Mouse (Mus musculus) heart, embryonic 11.5 days (tissue): Measurements from ENCODE around the gene Med22. TPM values are rescaled to one million over a fixed set of nuclear protein-coding genes. Genes with fewer than 3 reads are reported as not detected.

Source experiments
- ATAC-seq: fragments of 200-750 bp; cut with Nextera tagmentation; replicated peaks from 2 replicates; pipeline ENCODE4 v1.8.0; 2017; ENCODE audit warnings: moderate library complexity; ENCODE audit not compliant: insufficient number of reproducible peaks, low FRiP score, low TSS enrichment
- H3K27ac ChIP-seq: fragments of 300-500 bp; sonication (generic); 2 replicates; pipeline ENCODE4 v1.5.1; 2014; ENCODE audit warnings: mild to moderate bottlenecking, low read depth, low read length
- H3K27me3 ChIP-seq: fragments of 300-500 bp; sonication (generic); 2 replicates; pipeline ENCODE4 v1.6.1; 2014; ENCODE audit warnings: mild to moderate bottlenecking, low read length, mixed read lengths; ENCODE audit not compliant: control insufficient read depth, insufficient read depth
- H3K36me3 ChIP-seq: fragments of 300-500 bp; sonication (generic); 2 replicates; pipeline ENCODE4 v1.6.1; 2014; ENCODE audit warnings: mild to moderate bottlenecking, low read length, moderate library complexity, mixed read lengths; ENCODE audit not compliant: control insufficient read depth, insufficient read depth
- H3K4me1 ChIP-seq: fragments of 300-500 bp; sonication (generic); 2 replicates; pipeline ENCODE4 v1.6.1; 2014; ENCODE audit warnings: low read length; ENCODE audit not compliant: control insufficient read depth, insufficient read depth
- H3K4me2 ChIP-seq: fragments of 300-500 bp; sonication (generic); 2 replicates; pipeline ENCODE4 v1.6.1; 2014; ENCODE audit warnings: mild to moderate bottlenecking, moderate library complexity
- H3K4me3 ChIP-seq: fragments of 300-500 bp; sonication (generic); 2 replicates; pipeline ENCODE4 v1.5.1; 2014; ENCODE audit warnings: low read depth, low read length
- H3K9ac ChIP-seq: fragments of 300-500 bp; sonication (generic); 2 replicates; pipeline ENCODE4 v1.6.1; 2014; ENCODE audit warnings: mild to moderate bottlenecking, low read depth, low read length, moderate library complexity
- H3K9me3 ChIP-seq: fragments of 300-500 bp; sonication (generic); replicated peaks from 2 replicates; pipeline ENCODE4 v1.6.1; 2016; ENCODE audit warnings: low read length; ENCODE audit not compliant: control insufficient read depth
- WGBS: fragments of 180-500 bp; shearing (Covaris S2); extraction: QIAGEN DNeasy Blood & Tissue Kit; methylation state at CpG from one replicate; pipeline ENCODE4 v1.1.7; 2014; ENCODE audit not compliant: insufficient replicate concordance; 5-methylcytosine and 5-hydroxymethylcytosine counted together
- polyA plus RNA-seq: library from polyadenylated mRNA; unstranded; fragments of >200 nt; fragmentation: Nextera tagmentation; extraction: Ambion mirVana; gene quantifications from 2 replicates; pipeline ENCODE4 v1.2.1, GENCODE M21; 2014

The Med22 gene
- polyA plus RNA-seq, 1 experiment from 2014 or later: 29.1 TPM

- no peaks in the 10 kb centered on the region for H3K4me1 ChIP-seq
- no peak overlapping the region for H3K4me2 ChIP-seq
- H3K9ac ChIP-seq: no peak overlapping the region
- H3K9me3 ChIP-seq: no peaks in the 10 kb centered on the region
- H3K4me3 ChIP-seq: no peak overlapping the region
- H3K27me3 ChIP-seq: no peaks in the 10 kb centered on the region
- H3K27ac ChIP-seq: no peak overlapping the region
- 65% methylated on average over 3 of the region's 3 CpGs for WGBS
- H3K36me3 ChIP-seq: no peaks in the 10 kb centered on the region; the same call in 1 of the 2 replicates
- no peak for ATAC-seq
These were observed 32.8 kb upstream of the Med22 start for GRCm38 (mm10) chr2:26943253-26943652.

GRCm38 (mm10) chr2:26941539-26941938 lies 31.1 kb upstream of the Med22 start:
- no peak overlapping the region for H3K27ac ChIP-seq
- H3K9ac ChIP-seq: no peak overlapping the region
- H3K4me1 ChIP-seq: no peaks in the 10 kb centered on the region
- H3K27me3 ChIP-seq: no peaks in the 10 kb centered on the region
- H3K4me3 ChIP-seq: no peak overlapping the region
- H3K4me2 ChIP-seq: no peak overlapping the region
- ATAC-seq: no peak
- H3K36me3 ChIP-seq: no peaks in the 10 kb centered on the region
- WGBS: 35% methylated on average over 5 of the region's 5 CpGs
- H3K9me3 ChIP-seq: no peaks in the 10 kb centered on the region

- Histone ChIP-seq H3K36me3 (no peaks in the 10 kb centered on the region), H3K27me3 (no peaks in the 10 kb centered on the region), H3K4me3 (no peak overlapping the region), H3K9ac (no peak overlapping the region), H3K4me2 (no peak overlapping the region), H3K27ac (no peak overlapping the region), H3K4me1 (peaks cover 4% of the 10 kb centered on the region; the same call in 1 of the 2 replicates), H3K9me3 (no peaks in the 10 kb centered on the region)
- WGBS: 36% methylated on average over 1 of the region's 1 CpGs
- no peak for ATAC-seq
These were observed 25.9 kb upstream of the Med22 start for GRCm38 (mm10) chr2:26936425-26936824.

- H3K4me2 ChIP-seq: no peak overlapping the region
- 81% methylated on average over 2 of the region's 2 CpGs for WGBS
- no peak overlapping the region for H3K9ac ChIP-seq
These were observed 24.8 kb upstream of the Med22 start for GRCm38 (mm10) chr2:26935286-26935685.

GRCm38 (mm10) chr2:26933304-26934055 lies 23.0 kb upstream of the Med22 start, which contains the start of the genes Surf4 and Stkld1:
Surf4 (minus strand) TSS chr2:26933928.
Stkld1 (plus strand) TSS chr2:26934047.
- H3K4me1 ChIP-seq: peaks cover 20% of the 10 kb centered on the region
- peak within 1 kb of the TSS; percentile 100 for H3K9ac ChIP-seq
- H3K36me3 ChIP-seq: peaks cover 17% of the 10 kb centered on the region
- no peaks in the 10 kb centered on the region for H3K27me3 ChIP-seq
- peak within 1 kb of the TSS; percentile 81 for H3K4me2 ChIP-seq
- peak within 1 kb of the TSS; percentile 88 for H3K27ac ChIP-seq
- no peaks in the 10 kb centered on the region for H3K9me3 ChIP-seq
- ATAC-seq: peak; percentile 95
- peak within 1 kb of the TSS; percentile 99 for H3K4me3 ChIP-seq
- 1% methylated on average over 50 of the region's 70 CpGs for WGBS

More at GRCm38 (mm10) chr2:26935286-26935685, 24.8 kb upstream of the Med22 start:
- Histone ChIP-seq H3K36me3 (peaks cover 8% of the 10 kb centered on the region), H3K4me1 (peaks cover 13% of the 10 kb centered on the region; the same call in 1 of the 2 replicates), H3K27me3 (no peaks in the 10 kb centered on the region), H3K27ac (no peak overlapping the region), H3K9me3 (no peaks in the 10 kb centered on the region), H3K4me3 (no peak overlapping the region)
- no peak for ATAC-seq

- Histone ChIP-seq H3K27me3 (no peaks in the 10 kb centered on the region), H3K27ac (peak overlapping the region; percentile 88), H3K9me3 (no peaks in the 10 kb centered on the region), H3K9ac (peak overlapping the region; percentile 100), H3K36me3 (peaks cover 17% of the 10 kb centered on the region), H3K4me3 (peak overlapping the region; percentile 99), H3K4me1 (peaks cover 20% of the 10 kb centered on the region), H3K4me2 (peak overlapping the region; percentile 81)
- WGBS: 2% methylated on average over 41 of the region's 49 CpGs
- no peak; the same call in 1 of the 2 replicates for ATAC-seq
These were observed 22.2 kb upstream of the Med22 start for GRCm38 (mm10) chr2:26932473-26933303.

GRCm38 (mm10) chr2:26930390-26930789 lies 19.9 kb upstream of the Med22 start:
- Histone ChIP-seq H3K36me3 (peaks cover 27% of the 10 kb centered on the region), H3K27me3 (no peaks in the 10 kb centered on the region), H3K4me3 (no peak overlapping the region), H3K9ac (no peak overlapping the region), H3K9me3 (no peaks in the 10 kb centered on the region), H3K4me2 (no peak overlapping the region), H3K4me1 (peaks cover 20% of the 10 kb centered on the region), H3K27ac (no peak overlapping the region)
- ATAC-seq: no peak
- 44% methylated on average over 1 of the region's 1 CpGs for whole genome bisulfite sequencing

GRCm38 (mm10) chr2:26927745-26928476 lies 17.4 kb upstream of the Med22 start:
- Histone ChIP-seq H3K27ac (no peak overlapping the region), H3K9me3 (no peaks in the 10 kb centered on the region), H3K27me3 (no peaks in the 10 kb centered on the region), H3K9ac (no peak overlapping the region), H3K36me3 (peaks cover 33% of the 10 kb centered on the region), H3K4me3 (no peak overlapping the region), H3K4me1 (peaks cover 20% of the 10 kb centered on the region), H3K4me2 (no peak overlapping the region)
- WGBS: 85% methylated on average over 6 of the region's 6 CpGs
- no peak for ATAC-seq
